Mouse (Mus musculus) mouse trophoblast stem cell (cell line): ENCODE results near the gene Olfr1186.
"Not testable (repeated sequence)": the region's sequence is repeated elsewhere in the genome, so short reads cannot be mapped to it uniquely, and the experiment has no call there.

Source experiments
- in situ Hi-C, 2 experiments: fragments of 300-500 bp; cut with MseI, MboI; formaldehyde crosslinking; loops; 2 replicates in 1 of 2; 3 replicates in 1 of 2; pipeline ENCODE4 v1.15.1; 2025

The Olfr1186 gene

GRCm38 (mm10) chr2:88518251-88518650 is at the start of gene Olfr1186:
Olfr1186 (plus strand) TSS chr2:88518551.
- in situ Hi-C loops, result no loop called here

DNA sequence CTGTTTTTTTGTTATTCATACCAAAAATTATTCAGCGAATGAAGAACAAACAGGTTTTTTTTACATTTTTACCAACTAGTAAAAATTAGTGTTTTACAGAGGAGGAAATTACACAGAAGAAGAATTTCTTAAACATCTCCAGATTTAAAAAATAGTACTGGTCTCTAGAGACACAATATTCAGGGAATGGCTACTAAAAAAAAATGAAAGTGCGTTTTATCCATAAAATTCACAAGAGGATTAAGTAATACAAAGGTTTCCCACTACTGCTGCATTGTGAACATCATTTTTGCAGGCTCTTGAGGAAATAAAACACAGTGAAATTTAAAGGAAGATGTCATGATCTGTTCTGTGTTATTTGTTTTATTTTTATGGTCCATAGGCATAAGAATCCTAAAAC is 35.1 kb upstream of the Olfr1186 start, which contains the start of gene Olfr1184:
TSS of gene Olfr1184 (plus strand) at position 301 of the 400 bp plus-strand sequence.
- in situ Hi-C loops, result no loop called here

DNA sequence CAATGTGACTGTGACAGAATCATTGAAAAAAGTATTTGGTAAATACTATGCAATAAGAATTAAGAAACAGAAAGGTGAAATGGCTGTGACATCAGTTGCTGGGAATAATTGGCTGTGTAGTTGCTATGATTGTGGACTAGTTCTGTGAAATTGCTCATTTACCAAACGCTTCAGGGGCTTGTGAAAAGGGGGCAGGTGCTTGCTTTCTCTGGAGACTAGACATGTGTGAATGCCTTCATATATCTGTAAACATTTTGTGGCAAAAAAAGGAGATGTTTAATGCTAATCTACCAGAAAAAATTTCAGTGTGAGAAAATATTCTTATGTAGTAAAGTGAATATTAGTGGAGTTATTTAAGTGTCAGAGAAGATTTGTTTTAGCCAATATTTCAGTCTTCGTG is 25.3 kb upstream of the Olfr1186 start, which contains the start of gene Olfr1185-ps1:
TSS of gene Olfr1185-ps1 (plus strand) at position 301 of the 400 bp plus-strand sequence.
- in situ Hi-C loops, result no loop called here

DNA sequence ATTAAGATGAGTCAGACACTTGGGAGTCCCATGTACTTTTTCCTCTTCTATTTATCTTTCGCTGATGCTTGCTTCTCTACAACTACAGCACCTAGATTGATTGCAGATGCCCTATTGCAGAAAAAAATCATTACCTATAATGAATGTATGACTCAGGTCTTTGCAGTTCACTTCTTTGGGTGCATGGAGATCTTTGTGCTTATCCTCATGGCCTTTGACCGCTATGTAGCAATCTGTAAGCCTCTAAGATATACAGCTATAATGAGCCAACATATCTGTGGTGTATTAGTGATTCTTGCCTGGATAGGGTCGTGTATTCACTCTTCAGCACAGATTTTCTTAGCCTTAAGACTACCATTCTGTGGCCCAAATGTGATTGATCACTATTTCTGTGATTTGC is 7.4 kb downstream of the Olfr1186 start:
- in situ Hi-C loops, result no loop called here

- in situ Hi-C loops, result no loop called here
Observed at GRCm38 (mm10) chr2:88556635-88557034, 38.3 kb downstream of the Olfr1186 start, which contains the start of gene Olfr1188. Olfr1188 (plus strand) TSS chr2:88556935.

- in situ Hi-C loops, result not testable (repeated sequence)
Observed at GRCm38 (mm10) chr2:88572696-88573095, 54.3 kb downstream of the Olfr1186 start.
